Mouse (Mus musculus) midbrain, embryonic 11.5 days (tissue): ENCODE data around the gene Crybg3. TPM values are rescaled to one million over a fixed set of nuclear protein-coding genes. Genes with fewer than 3 reads are reported as not detected.

Experiments
- ATAC-seq: fragments of 200-750 bp; cut with Nextera tagmentation; 2 replicates; pipeline ENCODE4 v1.8.0; 2017; ENCODE audit warnings: moderate TSS enrichment, moderate library complexity; ENCODE audit not compliant: low FRiP score
- DNase-seq: peaks from one replicate; pipeline ENCODE4 v3.0.0; 2015; ENCODE audit warnings: low spot score; ENCODE audit errors: missing footprints
- H3K27ac ChIP-seq: fragments of 300-500 bp; sonication (generic); 2 replicates; pipeline ENCODE4 v1.5.1; 2014; ENCODE audit warnings: low read depth, low read length
- H3K27me3 ChIP-seq: fragments of 300-500 bp; sonication (generic); 2 replicates; pipeline ENCODE4 v1.6.1; 2014; ENCODE audit warnings: mild to moderate bottlenecking, low read length, moderate library complexity, mixed read lengths; ENCODE audit not compliant: control insufficient read depth, insufficient read depth
- H3K36me3 ChIP-seq: fragments of 300-500 bp; sonication (generic); 2 replicates; pipeline ENCODE4 v1.6.1; 2014; ENCODE audit warnings: mild to moderate bottlenecking, low read length, moderate library complexity, mixed read lengths; ENCODE audit not compliant: control insufficient read depth, insufficient read depth
- H3K4me1 ChIP-seq: fragments of 300-500 bp; sonication (generic); 2 replicates; pipeline ENCODE4 v1.6.1; 2014; ENCODE audit warnings: low read length; ENCODE audit not compliant: control insufficient read depth, insufficient read depth
- H3K4me2 ChIP-seq: fragments of 300-500 bp; sonication (generic); 2 replicates; pipeline ENCODE4 v1.6.1; 2014; ENCODE audit warnings: mild to moderate bottlenecking, moderate library complexity
- H3K4me3 ChIP-seq: fragments of 300-500 bp; sonication (generic); 2 replicates; pipeline ENCODE4 v1.5.1; 2014; ENCODE audit warnings: low read depth, low read length
- H3K9ac ChIP-seq: fragments of 300-500 bp; sonication (generic); 2 replicates; pipeline ENCODE4 v1.6.1; 2014; ENCODE audit warnings: low read length
- H3K9me3 ChIP-seq: fragments of 300-500 bp; sonication (generic); 2 replicates; pipeline ENCODE4 v1.6.1; 2016; ENCODE audit warnings: low read length; ENCODE audit not compliant: control insufficient read depth
- WGBS: fragments of 180-500 bp; shearing (Covaris S2); extraction: QIAGEN DNeasy Blood & Tissue Kit; methylation state at CpG from one replicate; pipeline ENCODE4 v1.1.7; 2014; 5-methylcytosine and 5-hydroxymethylcytosine counted together
- polyA plus RNA-seq: library from polyadenylated mRNA; unstranded; fragments of >200 nt; fragmentation: Nextera tagmentation; extraction: Ambion mirVana; gene quantifications from 2 replicates; pipeline ENCODE4 v1.2.1, GENCODE M21; 2014

Crybg3 gene
- polyA plus RNA-seq, 1 experiment from 2014 or later, result 6.5 TPM

GRCm38 (mm10) chr16:59499180-59499579 is 101.6 kb downstream of the Crybg3 start:
- Histone ChIP-seq H3K4me1 (no peaks in the 10 kb centered on the region), H3K9me3 (no peaks in the 10 kb centered on the region), H3K27me3 (no peaks in the 10 kb centered on the region), H3K9ac (no peak overlapping the region), H3K4me3 (no peak overlapping the region), H3K36me3 (no peaks in the 10 kb centered on the region), H3K4me2 (no peak overlapping the region), H3K27ac (no peak overlapping the region)
- WGBS, result 91% methylated on average over 3 of the region's 3 CpGs
- ATAC-seq, result no peak
- no peak for DNase-seq

DNA sequence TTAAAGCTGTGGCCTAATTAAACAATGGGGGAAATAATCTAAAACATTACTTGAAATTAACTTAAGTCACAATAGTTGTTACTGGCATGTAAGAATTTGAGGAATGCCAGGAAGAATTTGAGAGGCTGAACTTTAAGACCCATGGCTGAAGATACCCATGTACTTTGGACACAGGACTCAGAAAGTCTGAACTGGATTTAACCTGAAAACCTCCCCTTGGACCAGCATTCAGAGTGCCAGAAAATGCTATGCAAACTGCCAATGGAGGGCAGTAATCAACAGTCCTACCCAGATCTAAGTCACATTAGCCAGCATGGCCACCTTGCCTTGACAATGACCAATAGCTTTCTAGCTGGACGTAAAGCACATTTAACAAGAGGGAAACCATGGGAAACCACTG is 102.8 kb downstream of the Crybg3 start:
- DNase-seq (no peak), ATAC-seq (no peak)
- Histone ChIP-seq H3K4me3 (no peak overlapping the region), H3K9ac (no peak overlapping the region), H3K4me2 (no peak overlapping the region), H3K27ac (no peak overlapping the region), H3K9me3 (no peaks in the 10 kb centered on the region), H3K36me3 (no peaks in the 10 kb centered on the region), H3K4me1 (no peaks in the 10 kb centered on the region), H3K27me3 (no peaks in the 10 kb centered on the region)
- WGBS, result 87% methylated on average over 1 of the region's 1 CpGs

GRCm38 (mm10) chr16:59493199-59493598 is 107.6 kb downstream of the Crybg3 start:
- Histone ChIP-seq H3K36me3 (no peaks in the 10 kb centered on the region), H3K4me2 (no peak overlapping the region), H3K4me3 (no peak overlapping the region), H3K27ac (no peak overlapping the region), H3K4me1 (no peaks in the 10 kb centered on the region), H3K9me3 (no peaks in the 10 kb centered on the region), H3K9ac (no peak overlapping the region), H3K27me3 (no peaks in the 10 kb centered on the region)
- 94% methylated on average over 14 of the region's 14 CpGs for WGBS
- DNase-seq (no peak), ATAC-seq (no peak)

DNA sequence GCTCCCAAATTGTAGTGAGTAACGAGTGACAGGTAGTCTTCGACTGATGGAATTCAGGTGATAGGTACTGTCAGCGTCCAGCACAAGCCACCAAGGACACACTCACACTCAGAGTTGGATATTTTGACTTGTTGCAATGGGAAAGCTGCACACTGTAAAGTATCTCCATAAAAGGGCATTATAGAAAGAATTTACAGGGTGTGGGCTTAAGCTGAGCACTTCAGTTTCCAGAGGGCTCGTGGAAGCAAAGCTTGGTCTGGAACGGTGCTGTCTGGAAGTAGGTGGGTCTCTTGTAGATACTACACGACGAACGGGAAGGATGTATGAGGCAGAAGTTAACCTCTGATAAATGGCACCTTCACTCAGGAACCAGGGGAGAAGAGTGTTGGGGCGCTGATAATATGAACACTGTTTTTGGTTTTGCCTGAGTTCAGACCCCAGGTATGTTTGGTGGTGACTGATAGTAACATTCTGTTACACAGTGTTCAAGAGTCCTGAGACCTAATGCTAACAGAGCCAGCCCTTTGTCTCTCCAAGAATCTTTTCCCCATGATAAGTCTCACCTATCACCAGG is 112.7 kb downstream of the Crybg3 start:
- Histone ChIP-seq H3K4me3 (no peak overlapping the region), H3K9ac (no peak overlapping the region), H3K27me3 (no peaks in the 10 kb centered on the region), H3K9me3 (no peaks in the 10 kb centered on the region), H3K36me3 (no peaks in the 10 kb centered on the region), H3K4me2 (no peak overlapping the region), H3K27ac (no peak overlapping the region), H3K4me1 (no peaks in the 10 kb centered on the region)
- 93% methylated on average over 9 of the region's 9 CpGs for WGBS
- DNase-seq, result no peak
- no peak for ATAC-seq

DNA sequence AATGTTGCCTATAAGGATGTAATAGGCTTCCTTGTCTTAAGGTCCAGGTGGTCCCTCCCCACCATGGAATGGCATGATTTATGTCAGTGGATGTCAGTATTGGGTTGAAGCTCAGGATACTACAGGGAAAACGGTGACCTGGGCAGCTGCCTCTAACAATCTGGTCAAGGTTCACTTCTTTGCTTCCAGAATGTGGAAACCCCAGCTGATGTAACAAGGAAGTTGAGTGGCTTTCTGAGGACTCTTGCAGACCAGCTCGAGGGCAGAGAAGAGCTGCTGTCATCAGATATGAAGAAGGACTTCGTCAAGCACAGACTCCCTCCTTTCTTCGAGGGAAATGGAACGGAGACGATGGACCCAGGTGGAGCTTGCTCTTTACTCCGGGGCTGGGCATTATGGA is 113.5 kb downstream of the Crybg3 start:
- WGBS, result 94% methylated on average over 7 of the region's 7 CpGs
- H3K36me3 ChIP-seq, result no peaks in the 10 kb centered on the region
- H3K4me2 ChIP-seq, result no peak overlapping the region
- ATAC-seq (no peak), DNase-seq (no peak)
- H3K27me3 ChIP-seq, result no peaks in the 10 kb centered on the region
- H3K9me3 ChIP-seq, result no peaks in the 10 kb centered on the region
- H3K27ac ChIP-seq, result no peak overlapping the region
- H3K4me1 ChIP-seq, result no peaks in the 10 kb centered on the region
- H3K9ac ChIP-seq, result no peak overlapping the region
- no peak overlapping the region for H3K4me3 ChIP-seq

- DNase-seq (no peak), ATAC-seq (no peak)
- H3K27me3 ChIP-seq, result no peaks in the 10 kb centered on the region
- 94% methylated on average over 3 of the region's 3 CpGs for WGBS
- H3K27ac ChIP-seq, result no peak overlapping the region
- H3K4me3 ChIP-seq, result no peak overlapping the region
- no peaks in the 10 kb centered on the region for H3K9me3 ChIP-seq
- H3K36me3 ChIP-seq, result 0 out of 2 replicates have a peak, but pooled peaks cover 4% of the 10 kb centered on the region
- no peak overlapping the region for H3K9ac ChIP-seq
- H3K4me1 ChIP-seq, result no peaks in the 10 kb centered on the region
- no peak overlapping the region for H3K4me2 ChIP-seq
Observed at GRCm38 (mm10) chr16:59477955-59478354, 122.8 kb downstream of the Crybg3 start.

GRCm38 (mm10) chr16:59474788-59475187 is 126.0 kb downstream of the Crybg3 start:
- DNase-seq, result peak; percentile 93
- 27% methylated on average over 1 of the region's 1 CpGs for WGBS
- no peaks in the 10 kb centered on the region for H3K27me3 ChIP-seq
- no peak overlapping the region for H3K4me2 ChIP-seq
- no peaks in the 10 kb centered on the region for H3K36me3 ChIP-seq
- H3K9ac ChIP-seq, result no peak overlapping the region
- no peak overlapping the region for H3K4me3 ChIP-seq
- no peak for ATAC-seq
- no peak overlapping the region for H3K27ac ChIP-seq
- H3K4me1 ChIP-seq, result no peaks in the 10 kb centered on the region; the same call in 1 of the 2 replicates
- H3K9me3 ChIP-seq, result no peaks in the 10 kb centered on the region

- peak overlapping the region; percentile 58 for H3K4me2 ChIP-seq
- H3K27ac ChIP-seq, result no peak overlapping the region
- H3K4me3 ChIP-seq, result peak overlapping the region; percentile 53
- peak overlapping the region; percentile 63; the same call in 1 of the 2 replicates for H3K9ac ChIP-seq
- H3K27me3 ChIP-seq, result no peaks in the 10 kb centered on the region
- no peaks in the 10 kb centered on the region for H3K9me3 ChIP-seq
- DNase-seq (no peak), ATAC-seq (no peak)
- 63% methylated on average over 6 of the region's 6 CpGs for WGBS
- no peaks in the 10 kb centered on the region for H3K36me3 ChIP-seq
- no peaks in the 10 kb centered on the region; the same call in 1 of the 2 replicates for H3K4me1 ChIP-seq
Observed at GRCm38 (mm10) chr16:59472546-59472945, 128.2 kb downstream of the Crybg3 start.

DNA sequence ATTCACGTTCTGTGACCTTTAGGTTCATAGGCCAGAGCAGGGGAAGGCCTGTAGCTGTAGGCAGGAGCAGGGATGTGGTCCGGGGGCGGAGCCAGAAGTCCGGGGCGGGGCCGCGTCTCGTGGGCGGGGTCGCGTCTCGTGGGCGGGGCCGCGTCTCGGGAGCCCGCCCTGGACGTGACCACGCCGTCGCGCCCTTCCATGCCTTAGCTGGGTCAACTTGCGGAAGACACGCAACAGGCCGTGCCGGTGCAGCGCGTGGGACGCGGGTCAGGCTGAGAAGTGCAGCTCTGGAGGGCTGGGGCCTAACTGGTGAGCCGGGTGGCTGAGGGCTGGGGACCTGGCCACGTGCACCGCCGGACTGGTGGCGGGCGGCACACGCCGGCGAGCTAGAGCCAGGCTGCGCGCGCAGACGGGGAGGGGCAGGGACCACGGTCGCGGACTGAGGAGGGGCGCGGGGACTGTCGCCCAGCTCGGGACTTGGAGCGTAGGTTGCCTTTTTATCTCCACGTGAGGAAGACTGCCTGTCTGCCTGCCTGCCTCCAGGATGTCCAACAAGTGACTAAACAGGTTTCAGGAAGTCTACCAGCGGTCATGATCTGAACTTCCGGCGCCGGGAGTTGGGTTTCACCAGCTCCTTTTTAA is 129.0 kb downstream of the Crybg3 start, which contains the start of gene Riox2:
Gene Riox2 (plus strand): TSS at position 139 of the 642 bp plus-strand sequence.
- peak; percentile 97 for ATAC-seq
- Histone ChIP-seq H3K27ac (no peak within 1 kb of the TSS), H3K27me3 (no peaks in the 10 kb centered on the region), H3K4me2 (peak within 1 kb of the TSS; percentile 58), H3K9me3 (no peaks in the 10 kb centered on the region), H3K9ac (peak within 1 kb of the TSS; percentile 63), H3K4me3 (peak within 1 kb of the TSS; percentile 53), H3K36me3 (no peaks in the 10 kb centered on the region), H3K4me1 (no peaks in the 10 kb centered on the region; the same call in 1 of the 2 replicates)
- WGBS, result 2% methylated on average over 55 of the region's 56 CpGs
- DNase-seq, result peak; percentile 99
